In genomic region chr9:75231841-75232746, GRCm38 (mm10) we compare ENCODE assay signal across 8 mouse cellular contexts. TPM values are rescaled to one million over a fixed set of nuclear protein-coding genes. Genes with fewer than 3 reads are reported as not detected.
DNase-seq lines count a peak whose midpoint lies in the region; ATAC-seq lines count a peak whose summit lies in the region.

Gene Myo5c (plus strand): TSS chr9:75232020.

- H3K4me2 ChIP-seq in hindbrain, embryonic 14.5 days (replicated peaks), result peak within 1 kb of the TSS; percentile 60
- H3K4me2 ChIP-seq in midbrain, embryonic 16.5 days (ENCODE audit: low read length), result peak within 1 kb of the TSS; percentile 47

- DNase-seq in ovary, postnatal 36 days (ENCODE audit: low spot score), result peak; percentile 72
- DNase-seq in ovary, postnatal 10 days (ENCODE audit: low spot score), result no peak
- peak; percentile 35 for DNase-seq in forelimb bud, embryonic 11.5 days (ENCODE audit: low read depth, low spot score)
- DNase-seq in hindbrain, embryonic 14.5 days (ENCODE audit: low spot score), result no peak
- peak; percentile 22 for DNase-seq in liver
- DNase-seq in right cerebral cortex, postnatal 14 days, result no peak
- DNase-seq in right cerebral cortex, adult 2 months (ENCODE audit: low spot score in 2 of 2), result no peak

- 0 out of 2 replicates have a peak within 1 kb of the TSS, but pooled peaks have one; percentile 20 for H3K9ac ChIP-seq in hindbrain, embryonic 14.5 days
- H3K9ac ChIP-seq in midbrain, embryonic 16.5 days (ENCODE audit: low read depth, low read length), result no peak within 1 kb of the TSS

- H3K4me3 ChIP-seq in hindbrain, embryonic 14.5 days (replicated peaks; ENCODE audit: low read length), result peak within 1 kb of the TSS; percentile 31
- peak within 1 kb of the TSS; percentile 27 for H3K4me3 ChIP-seq in midbrain, embryonic 16.5 days (ENCODE audit: low read depth, low read length)

- H3K36me3 ChIP-seq in hindbrain, embryonic 14.5 days (replicated peaks; ENCODE audit: control insufficient read depth, insufficient read depth), result no peaks in the 10 kb centered on the region
- no peaks in the 10 kb centered on the region for H3K36me3 ChIP-seq in midbrain, embryonic 16.5 days (ENCODE audit: control insufficient read depth, insufficient read depth, low read length)

- H3K27me3 ChIP-seq in hindbrain, embryonic 14.5 days (ENCODE audit: control insufficient read depth, insufficient read depth, low read length), result peaks cover 36% of the 10 kb centered on the region
- peaks cover 14% of the 10 kb centered on the region for H3K27me3 ChIP-seq in midbrain, embryonic 16.5 days (ENCODE audit: control insufficient read depth, insufficient read depth, low read depth, low read length)

- 3% methylated on average over 47 of the region's 48 CpGs for WGBS in hindbrain, embryonic 14.5 days
- 4% methylated on average over 48 of the region's 48 CpGs for WGBS in midbrain, embryonic 16.5 days

- H3K9me3 ChIP-seq in hindbrain, embryonic 14.5 days (ENCODE audit: control insufficient read depth, low read length), result no peaks in the 10 kb centered on the region
- no peaks in the 10 kb centered on the region for H3K9me3 ChIP-seq in midbrain, embryonic 16.5 days (replicated peaks; ENCODE audit: control insufficient read depth, low read length, poor library complexity, severe bottlenecking)

- peaks cover 10% of the 10 kb centered on the region for H3K4me1 ChIP-seq in hindbrain, embryonic 14.5 days (replicated peaks; ENCODE audit: control insufficient read depth, insufficient read depth, low read length)
- peaks cover 7% of the 10 kb centered on the region; the same call in 1 of the 2 replicates for H3K4me1 ChIP-seq in midbrain, embryonic 16.5 days (ENCODE audit: control insufficient read depth, insufficient read depth, low read length)

- H3K27ac ChIP-seq in hindbrain, embryonic 14.5 days, result no peak within 1 kb of the TSS
- no peak within 1 kb of the TSS for H3K27ac ChIP-seq in midbrain, embryonic 16.5 days (ENCODE audit: low read length)

- no peak for ATAC-seq in hindbrain, embryonic 14.5 days (ENCODE audit: low FRiP score)
- 0 out of 2 replicates have a peak, but pooled peaks have one; percentile 30 for ATAC-seq in midbrain, embryonic 16.5 days

RNA-seq across cellular contexts. Expression of gene Myo5c, which starts in this region (rescaled TPM):
- polyA plus RNA-seq in hindbrain, embryonic 14.5 days (2014; fragmentation: Nextera tagmentation; extraction: Ambion mirVana), result 0.34 and 0.54 TPM in 2 replicates
- 0.26 and 0.53 TPM in 2 replicates for polyA plus RNA-seq in midbrain, embryonic 16.5 days (2015; fragmentation: Nextera tagmentation; extraction: Ambion mirVana)

Comparison
In these comparisons a context has a peak if more than half of its experiments do, and no peak if none do; other contexts are left out.
1. DNase-seq: peak in ovary, postnatal 36 days (single experiment), forelimb bud, embryonic 11.5 days (single experiment) and liver (single experiment); none in ovary, postnatal 10 days (single experiment), hindbrain, embryonic 14.5 days (single experiment), right cerebral cortex, postnatal 14 days (single experiment) and right cerebral cortex, adult 2 months (0 of 2).
2. Peak in ATAC-seq, H3K4me3 ChIP-seq and H3K4me2 ChIP-seq in midbrain, embryonic 16.5 days; RNA of the gene not detected or under 1 TPM.